Mouse (Mus musculus) limb, embryonic 10.5 days (tissue): ENCODE measurements at regions not wholly inside any gene's neighbourhood (a gene's known extent, or its start where the extent isn't known, plus 50 kb on each side); places are given as distances from the start of the nearest gene placed in this dataset.

Experiments used
- DNase-seq: peaks from one replicate; pipeline ENCODE4 v3.0.0-alpha.2; 2017; ENCODE audit warnings: low spot score
- H3K27ac ChIP-seq: fragments of 300-500 bp; sonication (generic); 2 replicates; pipeline ENCODE4 v1.5.1; 2016; ENCODE audit warnings: mild to moderate bottlenecking
- H3K27me3 ChIP-seq: fragments of 300-500 bp; sonication (generic); 2 replicates; pipeline ENCODE4 v1.6.1; 2016; ENCODE audit warnings: low read depth, mild to moderate bottlenecking; ENCODE audit not compliant: poor library complexity, severe bottlenecking
- H3K36me3 ChIP-seq: fragments of 300-500 bp; sonication (generic); 2 replicates; pipeline ENCODE4 v1.6.1; 2016; ENCODE audit warnings: mild to moderate bottlenecking, moderate library complexity
- H3K4me1 ChIP-seq: fragments of 300-500 bp; sonication (generic); 2 replicates; pipeline ENCODE4 v1.6.1; 2016
- H3K4me3 ChIP-seq: fragments of 300-500 bp; sonication (generic); 2 replicates; pipeline ENCODE4 v1.5.1; 2016; ENCODE audit warnings: mild to moderate bottlenecking, moderate library complexity
- H3K9me3 ChIP-seq: fragments of 300-500 bp; sonication (generic); replicated peaks from 2 replicates; pipeline ENCODE4 v1.6.1; 2016; ENCODE audit warnings: mild to moderate bottlenecking
- WGBS: fragments of 180-500 bp; shearing (Covaris S2); methylation state at CpG from one replicate; pipeline ENCODE4 v1.1.7; 2016; 5-methylcytosine and 5-hydroxymethylcytosine counted together

DNA sequence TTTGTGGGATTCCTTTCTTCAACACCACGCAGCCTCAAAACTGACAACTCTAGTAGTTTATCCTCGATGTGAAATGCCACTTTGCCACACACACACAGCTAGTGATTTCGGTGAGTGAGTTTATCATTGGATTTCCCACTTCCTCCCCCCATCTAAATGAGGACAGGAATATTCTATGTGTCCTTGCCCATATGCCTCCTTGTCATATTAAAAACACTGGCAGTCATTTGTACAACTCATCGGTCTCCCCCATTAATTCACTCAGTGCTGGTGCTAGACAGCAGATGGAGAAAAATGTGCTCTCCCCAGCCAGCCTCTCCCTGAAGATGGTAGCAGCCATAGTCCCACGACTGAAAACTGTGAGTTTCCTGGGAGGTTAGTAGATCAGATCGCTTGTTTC lies 496.0 kb upstream of the Sox11 start:
- no peaks in the 10 kb centered on the region for H3K9me3 ChIP-seq
- 89% methylated on average over 6 of the region's 6 CpGs for WGBS
- H3K27ac ChIP-seq = no peak overlapping the region
- H3K4me1 ChIP-seq = no peaks in the 10 kb centered on the region
- H3K36me3 ChIP-seq = no peaks in the 10 kb centered on the region
- DNase-seq = no peak
- no peak overlapping the region for H3K4me3 ChIP-seq
- no peaks in the 10 kb centered on the region for H3K27me3 ChIP-seq

DNA sequence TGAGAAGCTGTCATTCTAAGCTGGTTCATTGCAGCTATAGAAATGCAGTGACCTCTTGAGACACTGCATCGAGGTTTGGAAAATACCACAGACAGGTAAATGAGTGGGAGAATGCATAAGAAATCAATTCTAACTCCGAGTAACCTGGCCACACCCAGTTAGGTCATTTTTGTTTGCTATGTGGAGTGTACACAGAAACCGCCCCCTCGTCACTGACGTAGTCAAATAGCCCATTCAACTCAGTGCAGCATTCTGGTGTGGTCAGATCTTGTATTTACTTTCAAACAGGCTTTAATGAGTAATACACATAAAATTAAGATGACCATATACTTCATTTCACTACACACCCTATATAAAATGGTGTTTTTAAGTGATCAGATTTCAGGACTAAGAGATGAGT lies 483.8 kb upstream of the Sox11 start:
- Histone ChIP-seq H3K4me3 (no peak overlapping the region), H3K36me3 (no peaks in the 10 kb centered on the region), H3K4me1 (no peaks in the 10 kb centered on the region), H3K27ac (no peak overlapping the region), H3K27me3 (no peaks in the 10 kb centered on the region), H3K9me3 (no peaks in the 10 kb centered on the region)
- DNase-seq = no peak
- WGBS = 88% methylated on average over 5 of the region's 5 CpGs

DNA sequence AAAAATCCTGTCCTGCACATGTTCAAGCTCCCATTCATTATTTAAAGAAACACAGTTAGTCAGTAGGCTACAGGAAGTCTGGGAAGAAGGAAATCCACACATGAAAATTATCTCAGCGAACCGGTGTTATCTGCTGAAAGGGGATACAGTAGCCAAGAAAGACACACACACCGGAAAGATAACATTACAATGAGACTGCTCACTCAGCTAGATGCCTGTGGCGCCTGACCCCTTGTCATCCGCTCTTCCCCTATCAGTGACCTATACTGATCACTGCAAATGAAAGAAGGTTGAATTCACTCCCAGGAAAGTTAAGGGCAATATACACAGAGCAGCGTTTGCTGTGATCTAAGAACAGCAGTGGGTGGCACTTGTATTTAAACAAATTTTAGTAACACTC lies 481.0 kb upstream of the Sox11 start:
- DNase-seq = no peak
- peaks cover under 1% of the 10 kb centered on the region; the same call in 1 of the 2 replicates for H3K4me1 ChIP-seq
- WGBS = 88% methylated on average over 6 of the region's 6 CpGs
- H3K4me3 ChIP-seq = no peak overlapping the region
- no peaks in the 10 kb centered on the region for H3K27me3 ChIP-seq
- H3K36me3 ChIP-seq = no peaks in the 10 kb centered on the region
- no peaks in the 10 kb centered on the region for H3K9me3 ChIP-seq
- H3K27ac ChIP-seq = no peak overlapping the region

DNA sequence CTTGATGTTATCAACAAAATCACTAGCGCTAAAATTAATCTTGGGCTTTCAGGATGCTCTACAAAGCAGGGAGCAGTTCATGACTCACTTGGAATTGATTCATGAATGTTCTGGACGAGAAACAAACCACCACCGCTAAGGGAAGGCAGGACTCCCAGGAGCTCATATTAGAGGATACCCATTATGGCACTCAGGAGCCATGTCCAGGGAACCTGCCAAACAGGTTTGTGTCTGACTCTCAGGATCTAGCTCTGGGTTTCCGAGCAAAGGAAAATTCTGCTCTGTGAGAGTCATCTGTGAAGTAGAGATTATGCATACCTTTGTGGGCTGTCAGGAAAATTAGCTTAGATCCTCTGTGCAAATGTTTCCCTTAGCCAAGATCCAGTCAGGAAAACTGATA lies 454.3 kb upstream of the Sox11 start:
- Histone ChIP-seq H3K36me3 (no peaks in the 10 kb centered on the region), H3K27me3 (no peaks in the 10 kb centered on the region), H3K27ac (no peak overlapping the region), H3K4me1 (no peaks in the 10 kb centered on the region), H3K9me3 (no peaks in the 10 kb centered on the region), H3K4me3 (no peak overlapping the region)
- WGBS = 81% methylated on average over 4 of the region's 4 CpGs
- no peak for DNase-seq

DNA sequence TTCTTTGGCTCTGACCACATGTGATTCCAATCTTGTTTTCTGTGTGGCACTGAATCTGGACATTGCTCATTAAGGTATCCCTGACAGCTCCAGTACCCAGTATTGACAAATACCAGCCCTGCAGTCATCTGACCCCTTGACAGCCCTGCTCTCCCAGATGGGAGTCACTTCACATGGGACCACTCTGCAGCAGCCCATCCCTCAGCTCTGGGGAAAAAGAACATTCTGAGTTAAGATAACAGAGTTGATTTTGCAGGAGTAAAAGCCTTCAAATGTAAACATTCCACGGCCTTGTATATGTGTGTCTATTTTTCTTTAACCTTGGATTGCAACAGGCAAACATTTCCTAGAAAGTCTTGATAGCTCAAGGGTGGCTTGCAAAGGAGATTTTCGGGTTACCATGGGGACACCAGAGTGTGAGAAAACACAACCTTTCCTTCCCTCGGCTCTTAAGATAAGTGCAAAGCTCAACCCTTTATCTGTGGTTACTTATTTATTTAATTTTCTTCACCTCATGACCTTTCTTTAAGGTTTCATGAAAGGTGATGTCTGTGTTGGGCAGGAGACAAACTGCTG lies 444.4 kb upstream of the Sox11 start:
- no peaks in the 10 kb centered on the region for H3K9me3 ChIP-seq
- DNase-seq = no peak
- 28% methylated on average over 3 of the region's 3 CpGs for WGBS
- H3K27me3 ChIP-seq = no peaks in the 10 kb centered on the region
- H3K36me3 ChIP-seq = no peaks in the 10 kb centered on the region
- H3K4me3 ChIP-seq = no peak overlapping the region
- H3K4me1 ChIP-seq = peaks cover 11% of the 10 kb centered on the region
- H3K27ac ChIP-seq = 0 out of 2 replicates have a peak overlapping the region, but pooled peaks have one; percentile 14

DNA sequence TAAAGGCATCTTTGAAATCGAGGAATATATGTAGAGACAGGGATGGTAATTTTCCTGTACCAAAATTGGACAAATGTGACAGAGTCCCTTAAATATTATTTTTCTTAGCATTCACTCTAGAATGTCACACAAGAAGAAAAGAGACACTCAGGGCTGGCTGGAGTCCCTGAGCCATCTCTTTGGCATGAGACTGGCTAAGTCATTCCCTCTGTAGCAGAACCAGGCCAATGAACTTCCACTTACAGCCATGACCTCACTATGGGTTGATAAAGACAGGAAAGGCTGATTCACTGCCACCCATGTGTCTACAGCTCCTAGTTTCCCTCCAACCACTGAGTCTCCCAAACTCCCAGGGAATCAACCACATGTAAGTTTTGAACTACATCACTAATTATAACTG lies 438.4 kb upstream of the Sox11 start:
- Histone ChIP-seq H3K9me3 (no peaks in the 10 kb centered on the region), H3K36me3 (no peaks in the 10 kb centered on the region), H3K4me1 (no peaks in the 10 kb centered on the region), H3K27ac (no peak overlapping the region), H3K27me3 (no peaks in the 10 kb centered on the region), H3K4me3 (no peak overlapping the region)
- 95% methylated on average over 1 of the region's 1 CpGs for WGBS
- no peak for DNase-seq

DNA sequence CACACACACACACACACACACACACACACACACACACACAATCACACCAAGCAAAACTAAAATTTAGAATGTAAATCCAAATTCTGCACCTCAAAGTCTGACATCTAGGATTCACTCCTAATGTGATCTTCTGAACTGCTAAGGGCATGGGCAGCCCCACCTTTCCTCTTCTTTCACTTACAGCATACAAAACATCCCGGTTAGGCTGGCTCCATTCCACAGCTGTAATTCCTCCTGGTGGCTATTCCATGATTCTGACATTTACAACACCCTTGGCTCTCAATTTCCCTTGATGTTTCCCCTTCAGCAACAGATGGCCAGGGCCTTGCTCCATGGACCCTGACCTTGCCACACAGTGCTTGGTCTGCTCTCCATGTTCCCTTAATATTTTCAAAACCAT lies 423.6 kb upstream of the Sox11 start:
- DNase-seq = no peak
- Histone ChIP-seq H3K4me3 (no peak overlapping the region), H3K4me1 (peaks cover 3% of the 10 kb centered on the region; the same call in 1 of the 2 replicates), H3K36me3 (no peaks in the 10 kb centered on the region), H3K27ac (no peak overlapping the region), H3K27me3 (no peaks in the 10 kb centered on the region), H3K9me3 (no peaks in the 10 kb centered on the region)
- WGBS = 36% methylated on average over 1 of the region's 1 CpGs

DNA sequence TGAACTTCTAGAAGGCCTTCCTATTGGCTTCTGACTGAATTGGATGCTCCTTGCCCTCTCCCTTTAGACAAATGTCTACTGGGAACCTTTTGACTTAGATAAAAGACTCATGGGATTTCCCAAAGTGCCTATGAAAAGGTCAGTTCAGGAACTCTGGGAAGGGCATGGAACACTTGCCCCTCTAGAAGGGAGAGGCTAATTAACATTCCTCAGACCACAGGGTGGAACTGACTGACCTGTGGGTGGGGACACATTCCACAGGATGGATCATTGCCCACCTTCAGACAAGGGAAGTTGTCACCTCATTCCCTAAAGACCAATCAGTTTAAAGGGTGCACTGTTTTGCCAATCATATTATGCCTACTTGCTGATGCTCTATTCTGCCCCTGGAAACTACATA lies 416.6 kb upstream of the Sox11 start:
- no peak overlapping the region for H3K4me3 ChIP-seq

DNA sequence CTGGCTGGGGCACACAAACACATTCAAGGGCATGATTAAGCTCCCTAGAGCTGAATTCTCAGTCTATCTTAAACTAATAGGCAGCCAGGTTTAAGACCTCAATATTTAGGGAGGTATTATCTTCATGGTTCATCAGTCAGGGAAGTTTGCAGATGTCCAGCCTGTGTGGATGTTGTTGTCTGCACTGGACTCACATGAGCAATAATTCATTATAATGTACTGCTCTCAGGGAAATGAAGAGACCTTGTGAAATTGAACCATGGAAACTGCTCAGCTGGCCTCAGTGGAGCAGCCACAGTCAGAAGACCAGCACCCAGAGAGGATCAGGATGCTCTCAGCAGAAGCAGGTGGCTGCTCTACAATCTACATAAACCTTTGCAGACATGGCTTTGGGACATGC lies 415.3 kb upstream of the Sox11 start:
- Histone ChIP-seq H3K36me3 (no peaks in the 10 kb centered on the region), H3K27ac (no peak overlapping the region), H3K27me3 (no peaks in the 10 kb centered on the region), H3K9me3 (no peaks in the 10 kb centered on the region), H3K4me1 (peaks cover 6% of the 10 kb centered on the region), H3K4me3 (no peak overlapping the region)
- no peak for DNase-seq

More for the DNA sequence above, 416.6 kb upstream of the Sox11 start:
- no peak for DNase-seq
- no peaks in the 10 kb centered on the region for H3K9me3 ChIP-seq
- no peak overlapping the region for H3K27ac ChIP-seq
- H3K4me1 ChIP-seq = peaks cover 6% of the 10 kb centered on the region
- no peaks in the 10 kb centered on the region for H3K36me3 ChIP-seq
- H3K27me3 ChIP-seq = no peaks in the 10 kb centered on the region

DNA sequence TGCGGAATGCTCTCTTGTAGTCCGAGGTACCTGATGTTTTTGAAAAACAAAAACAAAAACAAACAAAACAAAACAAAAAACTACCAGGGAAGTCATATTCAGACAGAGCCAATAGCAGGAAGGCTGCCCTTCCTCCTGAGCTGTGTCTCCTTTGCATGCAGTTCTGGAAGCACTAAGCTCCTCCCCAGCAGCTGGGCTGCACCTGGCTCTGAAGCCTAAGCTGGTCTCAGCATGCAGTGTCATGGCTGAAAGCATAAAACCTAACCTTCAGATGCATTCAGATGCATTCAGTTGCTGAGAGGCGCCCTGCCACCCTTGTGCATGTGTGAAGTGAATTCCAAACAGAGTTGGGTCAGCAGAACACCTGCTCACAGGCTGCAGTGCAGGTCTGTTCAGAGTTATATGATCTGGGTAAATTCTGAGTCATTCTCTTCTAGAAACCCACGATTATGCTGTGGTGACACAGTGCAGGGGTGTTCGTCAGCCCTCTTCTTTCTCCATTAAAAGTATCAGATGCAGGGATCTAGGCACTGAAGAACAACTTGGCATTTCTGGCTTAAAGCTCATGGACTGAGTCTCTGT lies 382.3 kb upstream of the Sox11 start:
- H3K27ac ChIP-seq = no peak overlapping the region
- 66% methylated on average over 5 of the region's 5 CpGs for WGBS
- no peak for DNase-seq

DNA sequence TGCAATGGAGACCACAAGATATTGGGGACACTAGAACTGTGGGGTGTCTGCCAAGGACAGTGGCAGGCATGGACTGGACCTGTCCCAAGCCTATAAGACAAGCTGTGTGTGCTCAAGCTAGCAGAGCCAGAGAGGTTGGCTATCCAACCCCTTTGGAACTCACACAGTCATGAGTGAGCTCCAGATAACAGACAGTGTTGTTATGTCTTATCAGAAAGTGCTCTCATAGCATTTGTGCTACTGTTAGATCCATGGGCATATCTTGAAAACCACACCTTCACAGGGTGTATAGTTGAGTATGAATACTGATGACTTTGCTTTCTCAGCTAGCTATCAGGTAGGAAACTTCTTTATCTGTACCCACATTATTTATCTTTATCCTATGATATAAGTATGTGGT lies 338.1 kb upstream of the Sox11 start:
- Histone ChIP-seq H3K9me3 (no peaks in the 10 kb centered on the region), H3K27ac (no peak overlapping the region), H3K4me1 (no peaks in the 10 kb centered on the region), H3K4me3 (no peak overlapping the region), H3K27me3 (no peaks in the 10 kb centered on the region), H3K36me3 (no peaks in the 10 kb centered on the region)
- no peak for DNase-seq

More for the DNA sequence above, 382.3 kb upstream of the Sox11 start:
- H3K4me1 ChIP-seq = peaks cover 16% of the 10 kb centered on the region
- no peaks in the 10 kb centered on the region for H3K27me3 ChIP-seq
- H3K9me3 ChIP-seq = no peaks in the 10 kb centered on the region
- no peaks in the 10 kb centered on the region for H3K36me3 ChIP-seq
- H3K4me3 ChIP-seq = no peak overlapping the region

DNA sequence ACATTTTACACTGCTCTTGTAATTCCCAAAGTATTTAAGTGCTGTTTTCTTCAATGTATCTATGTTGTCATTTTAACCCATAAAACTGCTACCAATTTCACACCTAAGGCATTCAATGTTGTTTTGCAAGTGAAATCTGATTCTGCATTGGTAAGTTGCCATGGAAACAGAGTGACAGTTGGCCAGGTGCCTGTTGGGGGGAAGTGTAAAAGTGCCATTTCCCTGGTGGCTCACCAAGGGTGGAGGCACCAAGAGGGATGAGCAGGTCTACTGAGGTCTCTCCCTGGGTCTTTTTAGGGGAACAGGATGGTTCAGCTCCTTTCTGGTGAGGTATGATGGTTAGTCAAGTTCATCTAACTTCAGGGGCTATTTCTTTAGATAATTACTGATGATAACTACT lies 331.0 kb upstream of the Sox11 start:
- Histone ChIP-seq H3K4me1 (peaks cover 3% of the 10 kb centered on the region; the same call in 1 of the 2 replicates), H3K27ac (no peak overlapping the region), H3K27me3 (no peaks in the 10 kb centered on the region), H3K4me3 (no peak overlapping the region), H3K36me3 (no peaks in the 10 kb centered on the region), H3K9me3 (no peaks in the 10 kb centered on the region)
- no peak for DNase-seq

DNA sequence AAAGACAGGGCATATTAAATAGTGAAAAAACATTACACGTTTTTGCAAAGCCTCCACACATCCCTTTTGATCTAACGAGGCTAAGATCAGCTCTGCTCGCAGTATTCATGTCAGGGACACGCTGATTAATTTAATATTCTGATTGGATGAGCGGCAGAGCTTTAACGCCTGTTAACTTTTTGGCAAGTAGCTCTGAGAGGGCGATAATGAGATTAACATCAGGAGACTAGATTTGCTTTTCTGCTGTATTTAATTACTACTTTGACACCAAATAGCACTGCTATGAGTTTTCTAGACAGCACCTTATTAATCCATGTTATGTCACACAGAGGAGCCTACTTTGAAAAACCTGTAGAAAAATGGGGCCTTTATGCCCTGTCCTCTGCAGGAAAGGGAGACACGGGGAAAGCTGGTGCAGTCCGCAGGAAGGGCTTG lies 328.3 kb upstream of the Sox11 start:
- no peaks in the 10 kb centered on the region for H3K27me3 ChIP-seq
- WGBS = 67% methylated on average over 9 of the region's 9 CpGs
- H3K9me3 ChIP-seq = no peaks in the 10 kb centered on the region
- H3K27ac ChIP-seq = no peak overlapping the region
- no peak overlapping the region for H3K4me3 ChIP-seq
- no peak for DNase-seq
- no peaks in the 10 kb centered on the region for H3K36me3 ChIP-seq
- peaks cover 3% of the 10 kb centered on the region; the same call in 1 of the 2 replicates for H3K4me1 ChIP-seq

DNA sequence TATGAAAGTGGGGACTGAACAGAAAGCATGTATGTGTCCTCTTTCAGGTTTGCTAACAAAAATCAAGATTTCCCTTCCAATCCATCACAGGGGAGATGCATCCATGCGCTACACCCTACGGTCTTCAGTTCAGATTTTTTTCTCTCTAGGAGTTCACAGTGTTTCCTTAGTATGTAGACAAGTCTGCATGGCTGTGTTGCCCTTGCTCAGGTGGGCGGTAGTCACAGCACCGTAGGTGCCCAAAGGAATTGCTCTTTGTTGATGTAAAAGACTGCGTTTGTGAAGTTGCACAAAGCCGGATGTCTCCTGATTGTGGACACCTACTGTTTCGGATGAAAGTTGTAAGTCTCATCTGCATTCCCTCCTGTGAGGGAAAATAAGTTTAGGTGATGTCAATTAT lies 327.8 kb upstream of the Sox11 start:
- H3K4me3 ChIP-seq = no peak overlapping the region
- WGBS = 80% methylated on average over 7 of the region's 7 CpGs

More for the DNA sequence above, 327.8 kb upstream of the Sox11 start:
- H3K9me3 ChIP-seq = no peaks in the 10 kb centered on the region
- no peaks in the 10 kb centered on the region for H3K36me3 ChIP-seq
- no peak for DNase-seq
- H3K4me1 ChIP-seq = peaks cover 3% of the 10 kb centered on the region; the same call in 1 of the 2 replicates
- no peaks in the 10 kb centered on the region for H3K27me3 ChIP-seq
- no peak overlapping the region for H3K27ac ChIP-seq
